Mouse (Mus musculus): ENCODE data around the gene Ppp2r1b. TPM values are rescaled to one million over a fixed set of nuclear protein-coding genes. Genes with fewer than 3 reads are reported as not detected.

The Ppp2r1b gene
- polyA plus RNA-seq, 1 experiment: 30.2 TPM

DNA sequence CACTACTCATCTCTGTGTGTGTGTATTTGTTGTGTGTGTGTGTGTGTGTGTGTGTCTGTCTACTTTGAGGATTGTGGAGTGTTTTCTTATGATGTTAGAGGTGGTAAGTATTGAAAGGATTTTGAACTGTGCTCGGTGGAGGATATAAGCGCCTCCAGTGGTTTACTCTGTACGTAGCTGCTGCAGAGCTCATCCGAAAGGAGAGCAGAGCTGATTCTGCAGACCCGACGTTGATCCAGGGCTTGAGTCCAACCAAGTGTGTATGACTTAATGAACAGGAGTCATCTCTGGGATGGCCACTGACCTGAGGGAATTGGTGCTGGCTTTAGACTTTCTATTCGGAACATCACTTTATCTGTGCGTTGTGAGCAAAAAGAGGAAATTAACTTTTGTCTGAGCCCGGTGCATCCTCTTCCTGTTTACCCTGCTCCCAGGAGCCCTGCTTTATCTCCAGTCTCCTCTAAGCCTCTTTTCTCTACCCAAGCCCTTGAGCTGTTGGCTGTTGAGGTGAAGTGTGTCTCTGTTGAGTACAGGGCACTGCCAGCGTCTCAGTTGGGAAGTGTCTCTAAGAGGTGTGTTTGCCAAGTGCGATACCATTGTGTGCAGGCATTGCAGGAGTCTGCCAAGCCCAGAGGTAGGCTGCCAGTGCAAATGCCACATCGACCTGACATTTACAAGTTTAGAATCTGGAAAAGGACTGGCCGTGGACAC is 3.9 kb upstream of the Ppp2r1b start:
- TF ChIP-seq CTCF (IDR thresholded peaks at IDR 0.05; ENCODE audit: borderline replicate concordance, insufficient read depth, low read depth, low read length): no peak
- TF ChIP-seq POLR2A (IDR thresholded peaks at IDR 0.05; ENCODE audit: borderline replicate concordance, insufficient read depth, low read length): no peak
- DNase-seq: peak; percentile 61 to 84
- 33% methylated on average over 13 of the region's 13 CpGs for WGBS
- Histone ChIP-seq H3K27me3 (ENCODE audit: control insufficient read depth, insufficient read depth, low read length) (no peaks in the 10 kb centered on the region), H3K4me3 (replicated peaks; ENCODE audit: insufficient read depth, low read depth, low read length) (no peak overlapping the region), H3K4me1 (ENCODE audit: control insufficient read depth, insufficient read depth, low read length) (peaks cover 3% of the 10 kb centered on the region), H3K27ac (ENCODE audit: insufficient read depth, low read length) (peak overlapping the region; percentile 15; the same call in 1 of the 2 replicates)

- H3K4me3 ChIP-seq (replicated peaks; ENCODE audit: insufficient read depth, low read depth, low read length): no peak overlapping the region
- no peaks in the 10 kb centered on the region for H3K27me3 ChIP-seq (ENCODE audit: control insufficient read depth, insufficient read depth, low read length)
- DNase-seq: no peak
- no peak overlapping the region for H3K27ac ChIP-seq (ENCODE audit: insufficient read depth, low read length)
- 79% methylated on average over 9 of the region's 9 CpGs for WGBS
- peaks cover 3% of the 10 kb centered on the region for H3K4me1 ChIP-seq (ENCODE audit: control insufficient read depth, insufficient read depth, low read length)
- TF ChIP-seq POLR2A (IDR thresholded peaks at IDR 0.05; ENCODE audit: borderline replicate concordance, insufficient read depth, low read length) (no peak), CTCF (IDR thresholded peaks at IDR 0.05; ENCODE audit: borderline replicate concordance, insufficient read depth, low read depth, low read length) (no peak)
Measured at GRCm38 (mm10) chr9:50845547-50845946, 446 bp downstream of the Ppp2r1b start.

- H3K27ac ChIP-seq (ENCODE audit: insufficient read depth, low read length): no peak overlapping the region
- peaks cover under 1% of the 10 kb centered on the region for H3K4me1 ChIP-seq (ENCODE audit: control insufficient read depth, insufficient read depth, low read length)
- TF ChIP-seq CTCF (IDR thresholded peaks at IDR 0.05; ENCODE audit: borderline replicate concordance, insufficient read depth, low read depth, low read length): no peak
- no peak for TF ChIP-seq POLR2A (IDR thresholded peaks at IDR 0.05; ENCODE audit: borderline replicate concordance, insufficient read depth, low read length)
- no peak overlapping the region for H3K4me3 ChIP-seq (replicated peaks; ENCODE audit: insufficient read depth, low read depth, low read length)
- no peak for DNase-seq
- no peaks in the 10 kb centered on the region for H3K27me3 ChIP-seq (ENCODE audit: control insufficient read depth, insufficient read depth, low read length)
- 92% methylated on average over 6 of the region's 6 CpGs for WGBS
Measured at GRCm38 (mm10) chr9:50847133-50847532, 2.0 kb downstream of the Ppp2r1b start.

DNA sequence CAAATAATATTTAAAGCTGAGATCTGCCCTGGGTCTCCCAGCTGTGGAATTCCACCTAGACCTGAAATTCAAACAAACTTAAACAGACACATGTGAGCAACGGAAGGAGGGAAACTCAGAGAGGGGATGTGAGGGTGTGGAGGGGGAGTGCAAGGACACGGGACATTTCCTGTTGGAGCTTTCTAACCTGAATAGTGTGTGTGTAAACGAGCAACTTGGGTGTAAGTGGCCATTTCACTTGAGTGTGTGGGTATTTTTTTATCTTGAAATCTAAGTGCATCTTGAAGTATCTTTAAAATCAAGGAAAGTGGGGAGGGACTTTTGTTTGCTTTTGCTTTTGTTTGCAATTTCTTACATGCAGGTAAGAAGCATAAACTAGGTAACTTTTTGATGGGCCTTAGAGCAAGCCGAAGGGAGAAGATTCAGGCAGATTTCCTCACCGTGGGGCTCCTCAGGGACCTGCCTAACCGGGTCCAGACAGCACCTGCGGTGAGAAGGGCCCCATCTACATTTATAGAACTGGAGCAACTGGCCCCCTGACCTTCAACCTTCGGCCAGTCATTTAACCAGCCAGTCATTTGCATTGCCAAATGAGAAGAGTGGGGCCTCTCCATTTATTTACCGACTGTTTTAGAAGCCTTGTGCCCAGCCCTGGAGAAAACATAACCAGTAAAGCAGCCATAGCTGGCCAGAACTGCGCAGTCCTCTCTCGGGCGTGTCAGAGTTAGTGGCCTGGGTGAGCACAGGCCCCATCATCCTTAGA is 2.7 kb downstream of the Ppp2r1b start:
- 76% methylated on average over 12 of the region's 12 CpGs for WGBS
- Histone ChIP-seq H3K27me3 (ENCODE audit: control insufficient read depth, insufficient read depth, low read length) (no peaks in the 10 kb centered on the region), H3K4me3 (replicated peaks; ENCODE audit: insufficient read depth, low read depth, low read length) (no peak overlapping the region), H3K27ac (ENCODE audit: insufficient read depth, low read length) (no peak overlapping the region), H3K4me1 (ENCODE audit: control insufficient read depth, insufficient read depth, low read length) (peaks cover under 1% of the 10 kb centered on the region; the same call in 1 of the 2 replicates)
- TF ChIP-seq CTCF (IDR thresholded peaks at IDR 0.05; ENCODE audit: borderline replicate concordance, insufficient read depth, low read depth, low read length): no peak
- no peak for TF ChIP-seq POLR2A (IDR thresholded peaks at IDR 0.05; ENCODE audit: borderline replicate concordance, insufficient read depth, low read length)
- no peak for DNase-seq

DNA sequence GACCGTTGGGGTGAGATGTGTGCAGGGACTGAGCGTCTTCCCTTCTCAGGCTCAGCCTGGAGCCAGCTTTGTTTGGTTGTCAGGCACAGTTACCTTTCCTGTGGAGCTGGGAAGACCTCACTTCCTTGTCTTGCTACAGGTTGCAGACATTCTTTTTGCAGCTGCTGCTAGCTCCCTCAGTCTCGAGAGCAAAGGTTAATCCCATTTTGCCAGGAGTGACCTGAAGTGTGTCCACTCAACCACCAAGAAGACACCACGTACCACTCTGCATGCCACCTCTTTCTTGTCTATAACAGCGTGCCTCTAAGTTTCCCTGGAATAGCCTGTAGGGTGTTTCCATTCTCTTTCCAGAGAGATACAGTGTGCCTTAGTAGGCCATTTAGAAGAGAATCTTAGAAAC is 3.7 kb downstream of the Ppp2r1b start:
- DNase-seq: no peak
- no peak overlapping the region for H3K4me3 ChIP-seq (replicated peaks; ENCODE audit: insufficient read depth, low read depth, low read length)
- peaks cover 4% of the 10 kb centered on the region; the same call in 1 of the 2 replicates for H3K4me1 ChIP-seq (ENCODE audit: control insufficient read depth, insufficient read depth, low read length)
- no peaks in the 10 kb centered on the region for H3K27me3 ChIP-seq (ENCODE audit: control insufficient read depth, insufficient read depth, low read length)
- 75% methylated on average over 5 of the region's 5 CpGs for WGBS
- TF ChIP-seq POLR2A (IDR thresholded peaks at IDR 0.05; ENCODE audit: borderline replicate concordance, insufficient read depth, low read length) (no peak), CTCF (IDR thresholded peaks at IDR 0.05; ENCODE audit: borderline replicate concordance, insufficient read depth, low read depth, low read length) (no peak)
- H3K27ac ChIP-seq (ENCODE audit: insufficient read depth, low read length): no peak overlapping the region

- Histone ChIP-seq H3K27ac (ENCODE audit: insufficient read depth, low read length) (no peak overlapping the region), H3K27me3 (ENCODE audit: control insufficient read depth, insufficient read depth, low read length) (no peaks in the 10 kb centered on the region), H3K4me1 (ENCODE audit: control insufficient read depth, insufficient read depth, low read length) (peaks cover 4% of the 10 kb centered on the region; the same call in 1 of the 2 replicates), H3K4me3 (replicated peaks; ENCODE audit: insufficient read depth, low read depth, low read length) (no peak overlapping the region)
- peak; percentile 60; the same call in 1 of the 2 replicates for TF ChIP-seq CTCF (IDR thresholded peaks at IDR 0.05; ENCODE audit: borderline replicate concordance, insufficient read depth, low read depth, low read length)
- no peak for TF ChIP-seq POLR2A (IDR thresholded peaks at IDR 0.05; ENCODE audit: borderline replicate concordance, insufficient read depth, low read length)
- peak; percentile 82 to 92 for DNase-seq
- 20% methylated on average over 8 of the region's 8 CpGs for WGBS
Measured at GRCm38 (mm10) chr9:50849249-50849648, 4.1 kb downstream of the Ppp2r1b start.

- 81% methylated on average over 9 of the region's 9 CpGs for WGBS
- no peak for DNase-seq
- Histone ChIP-seq H3K27ac (ENCODE audit: insufficient read depth, low read length) (no peak overlapping the region), H3K27me3 (ENCODE audit: control insufficient read depth, insufficient read depth, low read length) (no peaks in the 10 kb centered on the region), H3K4me1 (ENCODE audit: control insufficient read depth, insufficient read depth, low read length) (peaks cover 4% of the 10 kb centered on the region; the same call in 1 of the 2 replicates), H3K4me3 (replicated peaks; ENCODE audit: insufficient read depth, low read depth, low read length) (no peak overlapping the region)
- TF ChIP-seq POLR2A (IDR thresholded peaks at IDR 0.05; ENCODE audit: borderline replicate concordance, insufficient read depth, low read length) (no peak), CTCF (IDR thresholded peaks at IDR 0.05; ENCODE audit: borderline replicate concordance, insufficient read depth, low read depth, low read length) (no peak)
Measured at GRCm38 (mm10) chr9:50849755-50850154, 4.7 kb downstream of the Ppp2r1b start.
